Mouse (Mus musculus): Measurements from ENCODE around the gene Yod1. TPM values are rescaled to one million over a fixed set of nuclear protein-coding genes. Genes with fewer than 3 reads are reported as not detected.

The Yod1 gene
- polyA plus RNA-seq (2011; ENCODE audit: insufficient read depth, insufficient read length, low read depth, missing spikeins): 6.2 and 8.1 TPM in 2 replicates

DNA sequence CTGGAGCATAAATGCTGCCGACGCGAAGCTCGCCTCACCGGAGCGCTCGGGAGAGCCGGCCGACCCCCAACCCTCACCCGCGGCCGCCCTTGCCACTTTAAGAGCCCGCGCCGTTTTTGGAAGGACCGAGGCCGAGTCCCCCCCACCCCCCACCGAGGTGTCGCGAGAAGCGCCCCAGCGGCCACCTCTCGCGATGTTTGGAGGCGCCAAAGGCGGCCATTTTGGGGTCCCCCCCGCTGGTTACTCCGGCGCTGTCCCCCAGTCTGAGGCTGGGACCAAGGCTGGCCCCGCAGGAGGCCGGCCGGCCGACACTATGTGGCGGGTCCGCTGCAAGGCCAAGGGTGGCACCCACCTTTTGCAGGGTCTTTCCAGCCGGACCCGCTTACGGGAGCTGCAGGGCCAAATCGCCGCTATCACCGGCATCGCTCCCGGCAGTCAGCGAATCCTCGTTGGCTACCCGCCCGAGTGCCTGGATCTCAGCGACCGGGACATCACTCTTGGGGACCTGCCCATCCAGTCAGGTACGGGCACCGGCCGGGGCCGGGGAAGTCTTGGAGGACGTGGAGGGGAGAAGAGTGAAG lies at the start of gene Yod1:
Gene Yod1, plus strand, starts transcription at position 37 of the 581 bp plus-strand sequence.
- H3K27ac ChIP-seq (ENCODE audit: insufficient read depth, low read length): no peak within 1 kb of the TSS
- H3K9me3 ChIP-seq (replicated peaks; ENCODE audit: control insufficient read depth, insufficient read depth, low read length, poor library complexity, severe bottlenecking): no peaks in the 10 kb centered on the region

DNA sequence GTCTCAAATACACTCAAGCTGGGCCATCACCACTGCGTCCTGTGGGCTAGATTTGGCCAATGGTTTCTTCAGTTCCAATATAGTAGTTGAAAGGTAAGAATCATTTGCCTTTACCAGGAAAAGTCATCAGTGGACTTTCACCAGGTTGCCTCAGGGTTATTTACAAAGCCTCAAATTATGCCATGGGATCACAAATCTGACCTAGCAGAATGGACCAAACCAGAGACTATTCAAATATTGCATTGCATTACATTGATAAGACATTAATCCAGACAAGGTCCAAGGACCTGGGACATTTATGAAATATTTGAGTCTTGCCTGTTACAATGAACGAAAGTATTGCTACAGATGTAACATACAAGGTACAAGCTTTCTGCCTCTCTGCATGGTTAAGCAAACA lies 38.6 kb upstream of the Yod1 start:
- H3K9ac ChIP-seq (ENCODE audit: low read depth, poor library complexity, severe bottlenecking): no peak overlapping the region
- no peaks in the 10 kb centered on the region for H3K4me1 ChIP-seq (ENCODE audit: control insufficient read depth, insufficient read depth, low read length)
- H3K27me3 ChIP-seq (ENCODE audit: control insufficient read depth, insufficient read depth, low read length, poor library complexity, severe bottlenecking): no peaks in the 10 kb centered on the region
- no peaks in the 10 kb centered on the region for H3K9me3 ChIP-seq (replicated peaks; ENCODE audit: control insufficient read depth, insufficient read depth, low read length, poor library complexity, severe bottlenecking)
- no peaks in the 10 kb centered on the region for H3K36me3 ChIP-seq (ENCODE audit: control insufficient read depth, insufficient read depth, low read length, poor library complexity, severe bottlenecking)
- no peak overlapping the region for H3K27ac ChIP-seq (ENCODE audit: insufficient read depth, low read length)
- TF ChIP-seq POLR2A (IDR thresholded peaks at IDR 0.05; ENCODE audit: insufficient read depth, low read length) (no peak), CTCF (IDR thresholded peaks at IDR 0.05; ENCODE audit: low read depth, low read length) (no peak), EP300 (IDR thresholded peaks at IDR 0.05; ENCODE audit: insufficient read depth, low read depth, low read length) (no peak)
- H3K4me3 ChIP-seq (ENCODE audit: low read depth, low read length): no peak overlapping the region

More for the DNA sequence above, at the start of gene Yod1:
- no peaks in the 10 kb centered on the region for H3K4me1 ChIP-seq (ENCODE audit: control insufficient read depth, insufficient read depth, low read length)
- TF ChIP-seq EP300 (IDR thresholded peaks at IDR 0.05; ENCODE audit: insufficient read depth, low read depth, low read length) (no peak), POLR2A (IDR thresholded peaks at IDR 0.05; ENCODE audit: insufficient read depth, low read length) (no peak)
- no peaks in the 10 kb centered on the region for H3K27me3 ChIP-seq (ENCODE audit: control insufficient read depth, insufficient read depth, low read length, poor library complexity, severe bottlenecking)
- H3K36me3 ChIP-seq (ENCODE audit: control insufficient read depth, insufficient read depth, low read length, poor library complexity, severe bottlenecking): peaks cover 2% of the 10 kb centered on the region; the same call in 1 of the 2 replicates
- peak within 1 kb of the TSS; percentile 97 for H3K4me3 ChIP-seq (ENCODE audit: low read depth, low read length)
- peak within 1 kb of the TSS; percentile 93 for H3K9ac ChIP-seq (ENCODE audit: low read depth, poor library complexity, severe bottlenecking)

DNA sequence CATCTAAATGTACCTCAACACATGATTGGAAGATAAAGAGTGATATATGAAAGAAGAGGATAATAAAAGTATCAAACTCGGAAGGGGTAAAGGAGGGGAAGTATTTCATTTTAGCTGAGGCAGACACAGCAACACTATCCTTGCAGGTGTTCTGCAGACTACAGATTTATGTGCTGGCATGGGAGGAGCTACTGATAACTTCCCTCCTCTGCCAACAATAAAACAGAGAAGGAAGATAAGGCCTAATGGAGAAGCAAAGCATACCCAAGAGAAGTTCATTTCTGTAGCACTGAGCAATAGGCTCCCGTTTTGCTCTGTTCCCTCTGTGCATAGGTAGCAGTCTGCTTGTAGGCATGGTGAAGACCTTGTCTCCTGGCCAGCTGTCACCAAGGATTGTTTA lies 36.1 kb upstream of the Yod1 start:
- Histone ChIP-seq H3K27me3 (ENCODE audit: control insufficient read depth, insufficient read depth, low read length, poor library complexity, severe bottlenecking) (no peaks in the 10 kb centered on the region), H3K27ac (ENCODE audit: insufficient read depth, low read length) (no peak overlapping the region), H3K4me1 (ENCODE audit: control insufficient read depth, insufficient read depth, low read length) (no peaks in the 10 kb centered on the region), H3K4me3 (ENCODE audit: low read depth, low read length) (no peak overlapping the region), H3K36me3 (ENCODE audit: control insufficient read depth, insufficient read depth, low read length, poor library complexity, severe bottlenecking) (no peaks in the 10 kb centered on the region), H3K9me3 (replicated peaks; ENCODE audit: control insufficient read depth, insufficient read depth, low read length, poor library complexity, severe bottlenecking) (no peaks in the 10 kb centered on the region), H3K9ac (ENCODE audit: low read depth, poor library complexity, severe bottlenecking) (no peak overlapping the region)
- TF ChIP-seq EP300 (IDR thresholded peaks at IDR 0.05; ENCODE audit: insufficient read depth, low read depth, low read length): no peak
- no peak for TF ChIP-seq POLR2A (IDR thresholded peaks at IDR 0.05; ENCODE audit: insufficient read depth, low read length)
- no peak for TF ChIP-seq CTCF (IDR thresholded peaks at IDR 0.05; ENCODE audit: low read depth, low read length)

DNA sequence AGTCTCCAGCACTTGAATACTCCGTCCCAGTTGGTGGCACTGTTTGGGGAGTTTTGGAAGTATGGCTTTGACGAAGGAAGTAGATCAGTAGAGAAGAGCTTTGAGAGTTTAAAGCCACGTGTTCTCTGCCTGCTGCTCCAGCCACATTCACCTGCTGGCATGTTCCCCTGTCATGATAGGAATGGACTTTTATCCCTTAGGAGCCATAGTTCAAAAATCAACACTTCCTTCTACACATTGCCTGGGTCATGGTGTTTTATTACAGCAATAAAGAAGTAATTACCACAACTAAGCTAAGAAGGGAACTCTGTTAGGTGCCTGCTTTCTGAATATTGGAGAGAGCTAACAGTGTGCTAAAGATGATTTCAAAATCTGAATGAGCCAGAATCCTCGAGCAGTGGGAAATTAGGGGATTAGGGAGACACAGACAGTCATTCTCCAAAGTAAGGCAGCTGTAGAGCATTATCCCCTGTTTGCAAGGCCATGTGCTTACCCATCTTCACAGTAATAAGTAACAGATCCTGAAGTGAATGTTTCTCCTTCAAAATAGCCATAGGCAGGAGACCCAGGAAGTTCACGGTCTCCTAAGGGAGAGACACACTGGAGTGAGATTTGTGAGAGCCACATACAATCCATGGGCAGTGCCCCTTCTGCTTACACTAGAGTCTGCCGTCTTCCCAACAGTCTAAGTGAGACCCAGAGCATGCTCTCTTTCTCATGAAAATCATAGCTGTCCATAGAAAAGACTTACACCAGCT lies 35.3 kb upstream of the Yod1 start:
- no peaks in the 10 kb centered on the region for H3K27me3 ChIP-seq (ENCODE audit: control insufficient read depth, insufficient read depth, low read length, poor library complexity, severe bottlenecking)
- no peak overlapping the region for H3K4me3 ChIP-seq (ENCODE audit: low read depth, low read length)
- no peaks in the 10 kb centered on the region for H3K36me3 ChIP-seq (ENCODE audit: control insufficient read depth, insufficient read depth, low read length, poor library complexity, severe bottlenecking)
- H3K4me1 ChIP-seq (ENCODE audit: control insufficient read depth, insufficient read depth, low read length): no peaks in the 10 kb centered on the region
- no peak overlapping the region for H3K9ac ChIP-seq (ENCODE audit: low read depth, poor library complexity, severe bottlenecking)
- TF ChIP-seq CTCF (IDR thresholded peaks at IDR 0.05; ENCODE audit: low read depth, low read length): no peak
- no peak for TF ChIP-seq EP300 (IDR thresholded peaks at IDR 0.05; ENCODE audit: insufficient read depth, low read depth, low read length)
- no peak for TF ChIP-seq POLR2A (IDR thresholded peaks at IDR 0.05; ENCODE audit: insufficient read depth, low read length)
- no peak overlapping the region for H3K27ac ChIP-seq (ENCODE audit: insufficient read depth, low read length)
- no peaks in the 10 kb centered on the region for H3K9me3 ChIP-seq (replicated peaks; ENCODE audit: control insufficient read depth, insufficient read depth, low read length, poor library complexity, severe bottlenecking)

DNA sequence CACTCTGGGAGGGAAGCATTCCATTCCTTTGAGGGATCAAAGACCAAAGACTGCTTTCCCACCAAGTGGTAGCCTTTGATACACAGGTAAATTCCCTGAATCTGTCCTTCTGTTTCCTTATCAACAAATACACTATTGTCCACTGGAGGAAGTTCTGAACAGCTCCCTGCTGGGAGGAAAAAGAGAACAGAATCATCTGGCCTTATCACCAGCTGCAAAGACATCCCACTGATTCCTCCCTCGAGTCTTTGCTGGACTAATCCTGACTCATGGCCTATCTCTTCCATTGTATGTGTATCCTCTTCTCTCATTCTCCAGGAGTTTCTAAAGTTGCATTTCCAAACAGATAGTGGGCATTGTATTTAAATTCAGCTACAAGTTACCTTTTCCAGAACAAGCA lies 33.2 kb upstream of the Yod1 start:
- H3K9ac ChIP-seq (ENCODE audit: low read depth, poor library complexity, severe bottlenecking): no peak overlapping the region
- no peaks in the 10 kb centered on the region for H3K27me3 ChIP-seq (ENCODE audit: control insufficient read depth, insufficient read depth, low read length, poor library complexity, severe bottlenecking)
- no peaks in the 10 kb centered on the region for H3K4me1 ChIP-seq (ENCODE audit: control insufficient read depth, insufficient read depth, low read length)
- no peak for TF ChIP-seq EP300 (IDR thresholded peaks at IDR 0.05; ENCODE audit: insufficient read depth, low read depth, low read length)
- TF ChIP-seq POLR2A (IDR thresholded peaks at IDR 0.05; ENCODE audit: insufficient read depth, low read length): no peak
- no peak for TF ChIP-seq CTCF (IDR thresholded peaks at IDR 0.05; ENCODE audit: low read depth, low read length)
- no peaks in the 10 kb centered on the region for H3K36me3 ChIP-seq (ENCODE audit: control insufficient read depth, insufficient read depth, low read length, poor library complexity, severe bottlenecking)
- no peaks in the 10 kb centered on the region for H3K9me3 ChIP-seq (replicated peaks; ENCODE audit: control insufficient read depth, insufficient read depth, low read length, poor library complexity, severe bottlenecking)
- no peak overlapping the region for H3K27ac ChIP-seq (ENCODE audit: insufficient read depth, low read length)
- H3K4me3 ChIP-seq (ENCODE audit: low read depth, low read length): no peak overlapping the region

DNA sequence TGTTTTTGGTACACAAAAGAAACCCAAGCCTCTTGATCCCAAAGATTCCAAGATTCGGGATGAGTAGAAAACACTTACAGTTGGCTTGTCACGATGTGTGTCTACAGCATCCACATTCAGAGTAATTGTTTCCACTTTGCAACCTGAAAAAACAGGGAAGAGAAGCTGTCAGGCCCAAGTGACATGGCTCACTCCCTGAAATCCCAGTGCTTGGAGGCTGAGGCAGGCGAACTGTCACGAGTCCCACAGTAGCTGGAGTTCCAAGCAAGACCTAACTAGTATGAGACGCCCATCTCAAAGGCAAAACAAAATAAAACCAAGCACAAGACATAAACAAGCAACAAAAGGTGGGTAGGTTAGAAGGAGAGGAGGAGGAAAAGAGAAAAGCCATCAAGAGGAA lies 18.5 kb upstream of the Yod1 start:
- H3K4me1 ChIP-seq (ENCODE audit: control insufficient read depth, insufficient read depth, low read length): no peaks in the 10 kb centered on the region
- no peak overlapping the region for H3K27ac ChIP-seq (ENCODE audit: insufficient read depth, low read length)
- H3K36me3 ChIP-seq (ENCODE audit: control insufficient read depth, insufficient read depth, low read length, poor library complexity, severe bottlenecking): peaks cover 3% of the 10 kb centered on the region; the same call in 1 of the 2 replicates
- H3K27me3 ChIP-seq (ENCODE audit: control insufficient read depth, insufficient read depth, low read length, poor library complexity, severe bottlenecking): no peaks in the 10 kb centered on the region
- no peaks in the 10 kb centered on the region for H3K9me3 ChIP-seq (replicated peaks; ENCODE audit: control insufficient read depth, insufficient read depth, low read length, poor library complexity, severe bottlenecking)
- no peak overlapping the region for H3K9ac ChIP-seq (ENCODE audit: low read depth, poor library complexity, severe bottlenecking)
- TF ChIP-seq CTCF (IDR thresholded peaks at IDR 0.05; ENCODE audit: low read depth, low read length) (no peak), EP300 (IDR thresholded peaks at IDR 0.05; ENCODE audit: insufficient read depth, low read depth, low read length) (no peak), POLR2A (IDR thresholded peaks at IDR 0.05; ENCODE audit: insufficient read depth, low read length) (no peak)
- no peak overlapping the region for H3K4me3 ChIP-seq (ENCODE audit: low read depth, low read length)
